Comparison of ENCODE assay signal across 8 mouse cellular contexts in genomic region chr7:30219293-30220007, GRCm38 (mm10). TPM values are rescaled to one million over a fixed set of nuclear protein-coding genes. Genes with fewer than 3 reads are reported as not detected.
A peak's percentile ranks its signal among the peaks of the same experiment; 100 is the strongest.
DNase-seq lines count a peak whose midpoint lies in the region.
"Had no signal": no experiment of that assay in that cellular context is flagged by ENCODE, and none has a peak within 500 bp of the region (broad histone marks: within the 10 kb centered on the region; RNA-seq: fewer than 3 reads in every experiment).

No protein-coding gene starts in this region.

- WGBS in macrophage (ENCODE audit: missing documents): 4% methylated on average over 16 of the region's 16 CpGs

- H3K79me2 ChIP-seq in macrophage (ENCODE audit: inconsistent target): no peaks in the 10 kb centered on the region

- H3K36me3 ChIP-seq in macrophage (ENCODE audit: inconsistent target): peaks cover 17% of the 10 kb centered on the region
- peaks cover 5% of the 10 kb centered on the region for H3K36me3 ChIP-seq in splenic B cell, adult 2 months (ENCODE audit: control insufficient read depth, insufficient read depth, low read length, poor library complexity, severe bottlenecking)

- H3K27ac ChIP-seq in macrophage: no peak overlapping the region

- no peaks in the 10 kb centered on the region for H3K27me3 ChIP-seq in splenic B cell, adult 2 months (ENCODE audit: control insufficient read depth, insufficient read depth, low read length, poor library complexity, severe bottlenecking)

- intact Hi-C loops in heart, postnatal 10 days (cut with DNase I): loop anchor here (5.0 kb wide), 2 partner anchors 37 to 207 kb away; partner anchors contain the start of gene Cox7a1

- DNase-seq in urinary bladder, postnatal 25 days (ENCODE audit: low spot score): peak; percentile 53
- DNase-seq in urinary bladder, postnatal 10 days (ENCODE audit: low spot score): no peak
- DNase-seq in embryo, embryonic 9.5 days (ENCODE audit: extremely low spot score): peak; percentile 68
- peak; percentile 74 to 77 for DNase-seq in heart, postnatal 10 days
- peak; percentile 84 to 91 for DNase-seq in kidney, postnatal 25 days
- peak; percentile 55 for DNase-seq in splenic B cell, adult 2 months (ENCODE audit: low read depth, low spot score)

- peak overlapping the region; percentile 29 for H3K4me3 ChIP-seq in macrophage (ENCODE audit: inconsistent target)

RNA-seq across cellular contexts. Expression of gene Polr2i, which starts 12.3 kb away (rescaled TPM):
- total RNA-seq in heart, postnatal 10 days (2021): 10 to 100 TPM; 55.5 to 60.7 TPM
- 10 to 100 TPM in 17 of 26 experiments, 1 to 10 TPM in 8, not detected in 1; 2.6 to 46.5 (median 17.4) TPM for total RNA-seq in macrophage (2018; cell fraction: chromatin; rRNA removed)
- 10 to 100 TPM; 26.6 to 73.8 (median 46.9) TPM for total RNA-seq in macrophage (2018; cell fraction: cytosol; rRNA removed)
- 10 to 100 TPM in 20 of 26 experiments, 1 to 10 TPM in 6; 3.6 to 36.2 (median 18.9) TPM for total RNA-seq in macrophage (2018; cell fraction: nucleus; rRNA removed)
- 34.2 to 47.5 TPM (median 41.3 TPM) in 3 replicates for polyA plus RNA-seq in macrophage (2018)

RNA-seq across cellular contexts. Expression of gene Tbcb, which starts 12.6 kb away (rescaled TPM):
- 10 to 100 TPM; 68.5 to 76.1 TPM for total RNA-seq in heart, postnatal 10 days (2021)
- total RNA-seq in macrophage (2018; cell fraction: chromatin; rRNA removed): 10 to 100 TPM in 16 of 26 experiments, 1 to 10 TPM in 10; 1.5 to 38.8 (median 16.7) TPM
- 100 to 1,000 TPM; 112 to 180 (median 145) TPM for total RNA-seq in macrophage (2018; cell fraction: cytosol; rRNA removed)
- total RNA-seq in macrophage (2018; cell fraction: nucleus; rRNA removed): 10 to 100 TPM; 21.5 to 67.9 (median 38.3) TPM
- 57.6 to 136 TPM (median 89.3 TPM) in 3 replicates for polyA plus RNA-seq in macrophage (2018)

RNA-seq across cellular contexts. Expression of gene Ovol3, which starts 16.1 kb away (rescaled TPM):
- total RNA-seq in heart, postnatal 10 days (2021): not detected
- total RNA-seq in macrophage (2018; cell fraction: chromatin; rRNA removed): not detected
- not detected for total RNA-seq in macrophage (2018; cell fraction: cytosol; rRNA removed)
- not detected for total RNA-seq in macrophage (2018; cell fraction: nucleus; rRNA removed)
- polyA plus RNA-seq in macrophage (2018): not detected in 3 replicates
- total RNA-seq: layer of hippocampus, postnatal 14 days had no signal

RNA-seq across cellular contexts. Expression of gene Capns1, which starts 20.8 kb away (rescaled TPM):
- 100 to 1,000 TPM; 303 to 326 TPM for total RNA-seq in heart, postnatal 10 days (2021)
- 100 to 1,000 TPM in 25 of 26 experiments, 10 to 100 TPM in 1; 99.7 to 322 (median 185) TPM for total RNA-seq in macrophage (2018; cell fraction: chromatin; rRNA removed)
- total RNA-seq in macrophage (2018; cell fraction: cytosol; rRNA removed): 100 to 1,000 TPM; 349 to 440 (median 399) TPM
- total RNA-seq in macrophage (2018; cell fraction: nucleus; rRNA removed): 100 to 1,000 TPM in 25 of 26 experiments, 10 to 100 TPM in 1; 83.3 to 219 (median 154) TPM
- 404 to 602 TPM (median 510 TPM) in 3 replicates for polyA plus RNA-seq in macrophage (2018)

RNA-seq across cellular contexts. Expression of gene Cox7a1, which starts 35.5 kb away (rescaled TPM):
- total RNA-seq in heart, postnatal 10 days (2021): 1,000 to 10,000 TPM; 1,192 to 1,277 TPM
- total RNA-seq in macrophage (2018; cell fraction: chromatin; rRNA removed): not detected
- total RNA-seq in macrophage (2018; cell fraction: cytosol; rRNA removed): 10 to 100 TPM in 13 of 26 experiments, 1 to 10 TPM in 13; 1.6 to 20.9 (median 9.1) TPM
- total RNA-seq in macrophage (2018; cell fraction: nucleus; rRNA removed): 1 to 10 TPM in 2 of 26 experiments, not detected in 24; 4.7 to 5.4 TPM
- polyA plus RNA-seq in macrophage (2018): 6.1 to 9.1 TPM (median 8.4 TPM) in 3 replicates
